19 mouse cellular contexts compared by ENCODE assay signal in the genomic region with DNA sequence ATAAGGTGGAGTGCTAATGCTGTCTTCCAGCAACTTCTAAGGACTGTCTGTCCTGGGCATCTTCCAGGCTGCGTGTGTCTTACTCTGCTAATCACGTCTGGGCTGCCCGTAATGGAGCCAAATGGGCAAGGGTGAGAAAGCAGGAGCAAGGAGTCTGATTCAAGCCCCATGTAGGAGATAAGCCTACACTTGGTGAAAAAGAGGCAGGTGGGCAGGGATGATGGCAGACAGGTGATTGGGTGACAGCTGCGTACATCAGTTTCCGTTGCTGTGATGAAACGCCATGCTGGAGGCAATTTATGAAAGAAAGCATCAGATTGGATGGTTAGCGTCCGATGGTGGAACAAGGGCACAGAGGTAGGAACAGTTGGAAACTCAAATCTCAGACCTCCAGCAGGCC. TPM values are rescaled to one million over a fixed set of nuclear protein-coding genes. Genes with fewer than 3 reads are reported as not detected.
"Had no signal": no experiment of that assay in that cellular context is flagged by ENCODE, and none has a peak within 500 bp of the region (broad histone marks: within the 10 kb centered on the region; RNA-seq: fewer than 3 reads in every experiment).

No protein-coding gene starts in this region.

- H3K27ac ChIP-seq: kidney, postnatal 0 days; layer of hippocampus, adult 2 months; limb, embryonic 13.5 days; midbrain, embryonic 13.5 days; neural tube, embryonic 15.5 days had no signal

- ATAC-seq: midbrain, embryonic 13.5 days had no signal

- DNase-seq: kidney, adult 11 months; kidney, adult 9 months; kidney, postnatal 4 days; left cerebral cortex, postnatal 4 days; lung, adult 18-20 months; right cerebral cortex, adult 18-20 months; right cerebral cortex, postnatal 25 days; thymus, adult 2 months; thymus, postnatal 36 days had no signal

- H3K4me3 ChIP-seq: layer of hippocampus, adult 2 months; limb, embryonic 13.5 days; midbrain, embryonic 13.5 days; myocyte; neural tube, embryonic 15.5 days had no signal

- H3K4me2 ChIP-seq: limb, embryonic 13.5 days; midbrain, embryonic 13.5 days; neural tube, embryonic 15.5 days had no signal

- H3K9me3 ChIP-seq: limb, embryonic 13.5 days; midbrain, embryonic 13.5 days; neural tube, embryonic 15.5 days had no signal

- H3K36me3 ChIP-seq: limb, embryonic 13.5 days; midbrain, embryonic 13.5 days; neural tube, embryonic 15.5 days had no signal

- H3K9ac ChIP-seq: limb, embryonic 13.5 days; midbrain, embryonic 13.5 days; neural tube, embryonic 15.5 days had no signal

- H3K4me1 ChIP-seq: neural tube, embryonic 15.5 days had no signal

RNA-seq across cellular contexts. Expression of a gene that starts 2.9 kb away (rescaled TPM):
- total RNA-seq: layer of hippocampus, adult 2 months; layer of hippocampus, postnatal 14 days; left cerebral cortex, adult 18-20 months; left cerebral cortex, postnatal 10 days; left cerebral cortex, postnatal 4 days had no signal
- polyA plus RNA-seq: small intestine, adult 2 months had no signal
